Mouse (Mus musculus) spleen, postnatal 14 days (tissue): ENCODE results near the gene Cnn2.

Experiments used
- DNase-seq, 2 experiments: peaks; one replicate each; pipeline ENCODE4 v3.0.0; 2021 to 2022; ENCODE audit warnings: low spot score in 2 of 2

Cnn2 gene

DNA sequence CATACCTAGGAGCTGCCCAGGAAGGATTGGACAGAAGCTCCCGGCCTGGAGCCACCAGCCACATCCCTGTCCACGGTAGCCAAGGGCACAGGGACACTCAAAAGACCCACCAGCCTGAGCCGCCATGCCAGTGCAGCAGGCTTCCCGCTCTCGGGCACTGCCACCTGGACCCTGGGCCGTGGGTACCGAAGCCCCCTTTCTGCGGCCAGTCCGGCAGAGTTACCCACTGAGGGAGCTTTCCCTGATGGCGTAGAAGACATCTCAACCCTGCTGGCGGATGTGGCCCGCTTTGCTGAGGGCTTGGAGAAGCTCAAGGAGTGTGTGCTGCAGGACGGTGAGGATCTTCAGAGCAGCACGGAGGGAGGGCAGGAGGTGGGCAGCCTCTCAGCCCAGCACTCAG is 29.4 kb downstream of the Cnn2 start:
- no peak for DNase-seq

DNA sequence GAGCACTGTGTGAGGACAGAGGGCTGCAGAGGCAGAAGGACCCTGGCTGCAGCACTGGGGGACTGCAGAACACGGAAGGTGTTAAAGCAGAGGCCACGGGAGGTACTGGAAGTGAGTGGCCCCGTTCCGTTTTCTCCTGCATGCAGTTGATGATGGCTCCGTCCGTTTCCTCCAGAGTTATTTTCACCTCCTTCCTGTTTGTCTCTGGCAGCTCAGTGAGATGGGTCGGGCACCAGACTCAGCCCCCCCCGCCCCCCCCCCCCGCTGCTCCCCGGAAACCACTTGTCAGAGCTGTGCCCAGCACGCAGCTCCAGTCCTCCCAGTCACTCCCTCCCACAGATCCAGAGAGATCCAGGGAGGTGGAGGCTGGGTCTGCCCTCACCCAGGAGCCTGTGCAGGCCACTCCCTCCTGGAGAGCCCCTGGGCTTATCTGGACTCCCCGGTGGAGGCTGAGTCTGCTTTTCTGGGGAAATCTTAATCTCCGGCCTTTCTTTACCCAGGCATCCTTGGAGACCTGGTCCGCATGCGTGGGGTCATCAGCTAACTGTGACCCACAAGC is 30.4 kb downstream of the Cnn2 start:
- DNase-seq, result no peak

DNA sequence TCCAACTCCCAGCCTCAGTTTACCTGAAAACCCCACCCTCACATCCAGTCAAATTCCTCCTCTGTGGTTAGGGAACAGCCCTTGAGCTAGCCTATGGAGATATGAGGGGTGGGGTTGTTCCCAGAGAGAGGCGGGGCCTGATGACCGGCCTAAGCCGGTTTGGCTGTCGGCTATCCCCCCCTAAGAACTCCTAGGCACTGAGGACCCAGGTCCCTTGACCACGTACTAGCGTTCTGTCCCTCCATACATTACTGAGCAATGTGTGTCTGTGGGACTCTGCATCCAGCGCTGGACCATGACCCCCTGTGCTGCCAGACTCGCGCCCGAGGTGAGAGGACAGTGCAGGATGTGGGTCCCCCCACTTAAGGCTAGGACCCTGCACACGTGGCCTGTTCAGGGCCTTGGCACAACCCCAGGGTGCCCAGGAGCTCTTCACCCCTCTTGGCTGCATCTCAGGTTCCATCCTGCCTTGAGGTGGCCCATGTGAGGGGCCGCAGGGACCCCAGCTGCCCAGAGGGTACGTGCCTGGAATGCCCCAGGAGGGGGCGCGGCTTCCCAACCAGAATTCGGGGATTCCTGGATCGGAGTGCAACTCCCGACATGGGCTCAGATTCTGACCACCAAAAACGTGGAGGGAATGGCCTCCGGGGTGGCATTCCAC is 31.2 kb downstream of the Cnn2 start:
- DNase-seq, result no peak

DNA sequence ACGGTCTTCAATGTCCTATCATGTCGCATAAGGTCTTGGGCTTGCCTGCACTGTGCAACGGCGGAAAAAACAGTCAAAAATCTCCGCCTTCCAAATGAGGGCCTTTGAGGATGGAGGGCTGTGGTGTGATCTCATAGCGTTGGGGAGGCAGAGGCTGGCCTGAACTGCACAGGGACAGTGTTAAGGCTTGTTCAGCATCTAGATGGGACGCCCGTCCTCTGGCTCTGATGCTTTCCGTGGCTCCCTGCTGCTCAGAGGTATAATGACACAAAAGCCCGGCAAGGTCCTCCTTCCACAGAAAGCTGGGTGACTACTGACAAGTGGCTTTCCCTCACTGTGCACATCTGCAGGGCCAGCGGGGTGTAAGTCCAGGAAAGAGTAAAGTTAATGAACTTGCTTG is 31.8 kb downstream of the Cnn2 start:
- DNase-seq, result no peak

DNA sequence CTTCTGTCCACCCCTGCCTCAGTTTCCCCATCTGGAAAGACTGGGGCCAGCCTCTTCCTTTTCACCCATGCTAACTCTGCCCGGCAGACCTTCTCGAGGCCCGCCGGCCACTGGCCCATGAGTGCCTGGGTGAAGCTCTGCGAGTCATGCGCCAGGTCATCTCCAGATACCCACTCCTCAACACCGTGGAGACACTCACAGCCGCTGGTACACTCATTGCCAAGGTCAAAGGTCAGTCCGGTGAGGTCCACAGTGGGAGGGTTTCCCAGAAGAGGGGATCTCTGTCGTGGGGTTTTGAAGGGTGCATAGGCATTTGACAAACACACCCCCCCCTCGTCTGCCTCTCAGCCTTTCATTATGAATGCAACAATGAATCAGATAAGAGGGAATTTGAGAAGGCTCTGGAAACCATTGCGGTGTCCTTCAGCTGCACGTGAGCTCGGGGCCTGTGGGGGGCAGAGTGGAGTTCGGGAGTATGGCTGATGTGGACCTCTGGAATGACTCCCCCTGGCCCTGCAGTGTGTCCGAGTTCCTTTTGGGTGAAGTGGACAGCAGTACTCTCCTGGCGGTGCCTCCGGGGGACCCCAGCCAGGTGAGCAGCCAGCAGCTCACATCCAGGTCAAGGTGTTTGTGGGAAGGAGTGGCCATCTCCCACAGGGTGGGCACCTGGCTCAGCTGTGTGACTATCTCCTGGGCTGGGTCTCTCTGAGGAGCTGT is 32.4 kb downstream of the Cnn2 start:
- DNase-seq, result no peak

DNA sequence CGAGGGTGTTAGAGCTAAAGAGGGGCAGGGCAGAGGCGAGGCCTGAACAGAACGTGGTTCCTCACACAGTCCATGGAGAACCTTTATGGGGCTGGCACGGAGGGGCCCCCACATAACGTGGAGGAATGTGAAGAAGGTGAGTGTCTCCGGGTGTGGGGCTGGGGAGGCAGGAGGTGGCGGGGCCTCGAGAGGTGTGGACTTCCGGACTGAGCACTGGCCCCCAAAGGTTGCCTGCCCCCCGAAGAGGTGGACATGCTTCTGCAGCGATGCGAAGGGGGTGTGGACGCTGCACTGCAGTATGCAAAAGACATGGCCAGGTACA is 32.9 kb downstream of the Cnn2 start:
- no peak for DNase-seq

DNA sequence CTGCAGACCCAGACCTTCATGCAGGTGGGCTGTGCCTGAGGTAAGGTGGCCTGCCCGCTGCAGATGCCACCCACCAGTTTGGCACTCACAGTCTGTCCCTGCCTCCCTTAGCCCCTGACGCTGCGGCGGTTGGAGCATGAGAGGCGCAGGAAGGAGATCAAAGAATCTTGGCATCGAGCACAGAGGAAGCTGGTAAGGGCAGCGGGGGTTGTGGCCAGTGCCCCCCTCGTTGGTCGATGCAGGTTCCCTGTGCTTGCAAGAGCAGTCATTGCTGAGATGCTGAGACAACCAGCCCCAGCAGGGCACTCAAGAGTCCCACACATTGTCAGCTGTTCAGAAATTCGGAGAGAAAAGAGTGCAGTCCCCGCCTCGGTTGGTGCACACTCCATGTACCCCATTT is 33.8 kb downstream of the Cnn2 start:
- no peak for DNase-seq

DNA sequence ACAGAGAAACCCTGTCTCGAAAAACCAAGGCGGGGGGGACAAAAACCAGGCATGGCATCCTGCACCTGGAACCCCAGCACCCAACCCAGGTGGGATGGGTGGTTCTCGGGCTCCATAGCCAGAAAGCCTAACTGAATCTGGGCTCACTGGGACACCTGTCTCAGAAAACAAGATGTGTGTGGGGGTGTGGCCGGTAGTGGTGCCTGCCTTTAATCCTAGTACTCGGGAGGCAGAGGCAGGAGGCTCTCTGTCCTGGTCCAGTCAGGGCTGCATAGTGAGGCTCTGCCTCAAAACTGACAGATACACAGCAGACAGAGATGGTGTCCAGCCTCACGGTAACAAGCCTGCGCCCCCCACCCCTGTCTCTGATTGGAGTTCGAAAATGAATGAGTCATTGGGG is 34.4 kb downstream of the Cnn2 start:
- no peak for DNase-seq

DNA sequence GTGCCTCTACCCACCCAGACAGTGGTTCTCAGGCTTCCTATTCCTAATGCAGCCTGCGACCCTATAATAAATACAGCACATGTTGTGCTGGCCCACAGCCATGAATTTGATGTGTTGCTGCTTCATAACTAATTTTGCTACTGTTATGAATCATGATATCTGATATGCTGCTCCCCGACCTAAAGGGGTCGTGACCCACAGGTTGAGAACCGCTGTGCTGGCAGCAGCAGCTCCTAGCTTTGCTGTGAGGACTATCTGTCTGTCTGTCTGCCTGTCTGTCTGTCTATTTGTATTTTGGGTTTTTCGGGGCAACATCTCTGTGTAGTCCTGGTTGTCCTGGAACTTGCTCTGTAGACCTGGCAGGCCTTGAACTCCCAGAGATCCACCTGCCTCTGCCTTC is 35.4 kb downstream of the Cnn2 start:
- DNase-seq, result no peak

DNA sequence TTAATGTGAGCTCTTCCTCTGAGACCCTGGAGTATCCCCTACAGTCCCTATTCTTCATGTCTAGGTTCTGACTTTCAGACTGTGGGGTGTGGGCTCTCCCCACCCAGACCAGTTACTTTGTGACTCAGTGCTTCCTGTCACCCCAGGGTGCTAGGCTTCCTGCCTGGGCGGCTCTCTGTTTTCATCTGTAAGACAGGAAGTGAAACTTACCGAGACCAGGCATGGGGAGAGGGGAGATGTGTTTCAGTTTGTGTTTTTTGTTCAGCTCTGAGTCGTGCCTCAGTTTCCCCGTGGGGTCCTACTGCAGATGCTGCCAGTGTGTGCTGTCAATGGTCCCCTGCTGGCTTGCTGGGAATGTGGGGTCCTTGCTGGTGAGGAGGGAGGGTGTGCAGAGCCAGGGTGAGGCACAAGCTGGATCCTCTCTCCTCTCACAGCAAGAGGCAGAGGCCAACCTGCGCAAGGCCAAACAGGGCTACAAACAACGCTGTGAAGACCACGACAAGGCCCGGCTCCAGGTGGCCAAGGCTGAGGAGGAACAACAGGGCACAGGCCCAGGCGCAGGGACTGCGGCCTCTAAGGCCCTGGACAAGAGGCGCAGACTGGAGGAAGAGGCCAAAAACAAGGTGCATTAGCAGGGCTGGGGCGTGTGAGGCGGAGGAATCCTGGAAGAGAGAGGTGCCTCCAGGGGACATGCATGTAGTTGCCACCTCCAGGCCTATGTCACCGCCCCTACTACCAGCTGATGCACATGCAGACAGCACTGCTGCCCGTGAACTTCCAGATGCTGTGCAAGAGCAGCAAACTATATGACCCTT is 36.1 kb downstream of the Cnn2 start:
- DNase-seq, result peak in 1 of 2 experiments; percentile 47

DNA sequence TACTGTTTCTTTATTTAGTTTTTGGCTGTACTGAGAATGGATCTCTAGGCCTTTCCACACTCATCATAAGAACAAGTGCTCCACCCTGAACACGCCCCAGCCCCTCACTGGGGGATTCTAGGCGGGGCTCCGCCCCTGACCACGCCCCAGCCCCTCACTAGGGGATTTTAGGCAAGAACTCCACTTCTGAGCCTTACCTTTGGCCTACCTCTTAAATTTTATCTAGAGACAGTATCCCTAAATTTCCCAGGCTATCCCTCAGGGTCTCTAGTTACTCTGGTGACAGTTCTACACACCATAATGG is 36.6 kb downstream of the Cnn2 start:
- no peak for DNase-seq

DNA sequence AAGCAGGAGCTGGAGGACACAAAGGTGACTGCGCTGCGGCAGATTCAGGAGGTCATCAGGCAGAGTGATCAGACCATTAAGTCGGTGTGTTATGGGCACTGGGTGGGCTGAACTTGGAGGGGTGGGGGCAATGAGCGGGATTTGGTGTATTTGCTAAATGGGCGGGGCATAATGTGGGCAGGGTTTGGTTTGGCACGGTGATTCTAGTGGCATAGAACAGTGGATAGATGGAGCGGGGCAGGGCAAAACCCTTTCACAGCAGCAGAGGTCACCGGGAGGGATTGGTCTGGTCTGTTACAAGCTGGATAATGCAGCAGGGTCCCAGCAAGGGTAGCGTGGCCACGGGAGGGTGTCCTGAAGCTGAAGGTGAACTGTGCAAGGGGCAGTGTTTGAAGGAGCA is 37.1 kb downstream of the Cnn2 start:
- no peak for DNase-seq

DNA sequence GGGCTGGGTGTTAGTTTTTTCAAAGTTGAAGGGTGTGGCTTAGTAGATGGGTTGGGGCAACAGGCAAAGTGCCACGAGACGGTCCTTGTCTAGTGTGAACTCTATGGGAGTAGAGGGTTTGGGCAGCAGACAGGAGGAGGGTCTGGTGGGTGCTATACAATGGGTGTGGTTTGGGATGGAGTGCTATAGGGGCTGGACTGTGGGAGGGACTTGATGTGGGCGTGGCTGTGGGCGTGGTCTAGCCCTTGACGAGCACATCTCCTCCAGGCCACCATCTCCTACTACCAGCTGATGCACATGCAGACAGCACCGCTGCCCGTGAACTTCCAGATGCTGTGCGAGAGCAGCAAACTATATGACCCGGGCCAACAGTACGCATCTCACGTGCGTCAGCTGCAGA is 37.5 kb downstream of the Cnn2 start:
- no peak for DNase-seq

DNA sequence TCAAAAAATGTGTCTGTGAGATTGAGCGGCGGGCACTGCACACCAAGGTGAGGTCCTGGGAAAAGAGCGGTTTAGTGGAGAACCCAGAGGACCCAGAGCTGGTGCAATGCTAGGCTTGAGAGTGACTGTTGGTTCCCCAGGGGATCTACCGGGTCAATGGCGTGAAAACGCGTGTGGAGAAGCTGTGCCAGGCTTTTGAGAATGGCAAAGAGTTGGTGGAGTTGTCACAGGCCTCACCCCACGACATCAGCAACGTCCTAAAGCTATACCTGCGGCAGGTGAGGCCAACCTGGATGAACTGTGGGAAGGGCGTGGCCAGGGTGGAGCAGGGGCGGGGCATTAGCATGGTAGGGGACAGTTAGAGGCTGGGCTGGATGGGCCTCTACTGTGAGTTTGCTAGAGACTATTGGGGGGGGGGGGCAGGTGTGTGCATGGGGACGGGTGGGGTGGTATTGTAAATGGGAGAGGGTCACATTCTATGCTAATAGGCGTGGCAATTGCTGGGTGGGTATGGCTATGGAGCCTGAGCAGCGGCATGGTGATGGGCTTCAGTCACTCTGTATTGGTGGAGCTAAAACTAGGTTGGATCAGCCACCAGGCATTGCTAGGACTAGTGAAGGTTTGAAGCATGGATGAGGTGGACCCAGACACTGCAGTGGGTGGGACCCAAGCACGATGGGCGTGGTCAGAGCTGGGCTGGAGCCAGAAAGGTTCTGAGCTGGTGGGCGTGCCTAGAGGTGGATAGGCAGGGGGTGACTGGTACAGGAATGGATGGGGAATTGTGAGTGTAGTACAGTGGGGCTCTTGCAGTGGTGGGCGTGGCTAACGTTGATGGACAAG is 39.5 kb downstream of the Cnn2 start:
- DNase-seq, result no peak

DNA sequence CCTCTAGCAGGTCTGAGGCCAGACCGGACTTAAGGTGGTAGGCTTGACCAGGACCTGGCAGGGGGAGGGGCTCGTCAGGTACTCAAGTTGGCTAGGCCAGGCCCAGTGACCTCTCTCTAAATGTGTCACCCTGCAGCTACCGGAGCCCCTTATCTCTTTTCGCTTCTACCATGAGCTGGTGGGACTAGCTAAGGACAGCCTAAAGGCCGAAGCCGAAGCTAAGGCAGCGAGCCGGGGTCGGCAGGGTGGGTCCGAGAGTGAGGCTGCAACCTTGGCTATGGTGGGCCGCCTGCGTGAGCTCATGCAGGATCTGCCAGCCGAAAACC is 40.1 kb downstream of the Cnn2 start:
- no peak for DNase-seq

DNA sequence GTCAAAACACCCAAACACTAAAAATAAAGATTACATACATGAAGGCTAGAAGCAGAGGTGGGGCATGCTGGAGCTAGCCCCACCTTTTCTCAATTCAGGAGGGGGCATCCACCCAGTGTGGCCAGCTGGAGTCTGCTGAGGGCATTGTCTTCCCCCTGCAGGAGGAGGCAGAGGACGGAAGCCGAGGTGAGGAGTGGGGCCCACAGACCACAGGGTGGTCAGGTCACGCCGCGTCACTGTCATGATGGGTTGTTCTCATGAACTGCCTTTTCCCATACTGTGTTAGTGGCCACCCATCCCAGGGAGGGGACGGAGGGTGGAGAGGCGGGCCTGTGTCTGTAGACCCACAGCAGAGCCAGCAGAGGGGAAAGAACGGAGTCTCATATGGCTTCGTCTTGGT is 41.8 kb downstream of the Cnn2 start:
- DNase-seq, result no peak

DNA sequence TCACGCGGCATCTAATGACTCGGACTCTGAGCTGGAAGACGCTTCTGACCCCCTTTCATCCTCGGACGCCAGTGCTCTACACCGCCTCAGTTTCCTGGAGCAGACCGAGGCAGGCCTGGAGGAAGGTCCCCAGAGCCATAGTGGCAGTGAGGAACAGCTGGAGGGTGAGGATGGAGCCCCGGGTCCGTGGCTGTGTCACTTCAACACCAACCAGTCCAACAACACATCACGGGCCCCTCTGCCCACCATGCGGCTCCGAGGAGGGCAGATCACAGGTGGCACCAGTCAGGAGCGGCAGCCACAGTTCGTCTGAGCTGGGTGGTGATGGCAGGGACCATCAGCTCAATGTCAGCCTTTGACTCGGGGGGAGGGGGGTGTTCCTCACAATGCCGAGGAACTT is 42.4 kb downstream of the Cnn2 start:
- DNase-seq, result no peak

DNA sequence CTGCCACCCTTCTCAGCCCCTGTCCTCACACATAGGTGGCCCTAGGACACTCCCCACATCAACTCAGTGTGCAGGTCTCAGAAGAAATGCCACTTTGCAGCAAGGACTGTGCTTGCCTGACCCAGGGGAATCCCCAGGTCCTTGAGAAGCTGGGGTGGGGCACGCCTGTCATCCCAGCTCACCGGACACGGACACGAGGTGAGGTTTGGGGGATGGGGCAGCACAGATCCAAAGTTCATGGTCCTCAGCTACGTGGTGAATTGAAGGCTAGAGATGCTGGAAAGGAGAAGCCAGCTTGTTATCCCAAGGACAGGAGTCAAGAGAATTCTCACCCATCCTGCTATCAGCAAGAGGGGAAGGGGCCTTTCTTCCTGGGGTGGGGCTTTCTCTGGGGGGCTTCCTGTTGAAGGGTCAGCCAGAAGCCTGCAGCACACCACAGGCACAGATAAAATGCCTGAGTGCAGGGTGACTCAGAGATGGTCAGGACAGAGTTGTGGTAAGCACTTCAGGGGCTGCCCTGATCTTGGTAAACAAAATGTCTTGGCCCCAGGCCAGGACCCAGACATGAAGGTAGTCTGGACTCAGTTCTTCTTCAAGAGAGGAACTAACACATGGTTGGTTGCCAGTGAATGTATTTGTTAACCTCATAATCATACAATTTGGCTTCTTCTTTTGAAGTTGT is 44.6 kb downstream of the Cnn2 start:
- DNase-seq, result peak in 1 of 2 experiments; percentile 68

DNA sequence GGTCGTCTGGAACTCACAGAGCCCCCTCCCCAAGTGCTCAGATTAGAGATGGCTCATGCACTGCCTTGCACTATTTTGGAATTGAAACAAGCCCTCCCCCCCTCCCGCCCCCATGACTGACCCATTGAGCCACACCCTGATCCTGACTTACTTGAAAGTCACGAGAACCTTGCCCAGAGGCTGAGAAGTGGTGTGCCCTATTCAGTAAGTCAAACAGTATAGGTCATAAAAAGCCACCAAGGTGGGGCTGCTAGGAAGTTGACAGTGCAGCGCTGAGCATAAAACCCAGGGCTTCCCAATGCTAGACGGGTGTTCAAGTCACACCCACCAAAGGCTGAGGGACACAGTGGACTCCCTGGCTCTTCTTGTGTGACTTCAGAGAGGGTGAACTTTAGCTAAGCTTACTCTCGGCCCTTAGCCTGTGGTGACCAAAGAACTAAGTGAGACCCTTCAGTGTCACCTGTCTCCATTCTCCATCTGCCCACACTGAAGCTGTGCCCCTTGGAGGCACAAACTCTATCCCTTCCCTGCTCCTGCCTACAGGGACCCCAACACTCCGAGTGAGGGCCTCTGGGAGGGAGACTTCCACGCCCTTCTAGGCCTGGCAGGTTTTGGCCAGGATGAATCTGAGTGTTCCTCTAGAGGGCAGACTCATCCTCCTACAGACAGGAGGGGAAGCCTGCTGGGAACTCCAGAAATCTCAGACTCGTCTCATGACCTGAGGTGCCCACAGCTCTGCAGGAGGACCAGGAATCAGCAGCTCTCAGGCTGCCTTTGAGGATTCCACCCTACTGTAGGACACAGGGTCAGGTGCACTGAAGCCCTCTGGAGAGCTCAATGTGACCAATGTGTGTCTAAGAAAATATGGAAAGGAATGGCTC is 45.4 kb downstream of the Cnn2 start:
- no peak for DNase-seq

DNA sequence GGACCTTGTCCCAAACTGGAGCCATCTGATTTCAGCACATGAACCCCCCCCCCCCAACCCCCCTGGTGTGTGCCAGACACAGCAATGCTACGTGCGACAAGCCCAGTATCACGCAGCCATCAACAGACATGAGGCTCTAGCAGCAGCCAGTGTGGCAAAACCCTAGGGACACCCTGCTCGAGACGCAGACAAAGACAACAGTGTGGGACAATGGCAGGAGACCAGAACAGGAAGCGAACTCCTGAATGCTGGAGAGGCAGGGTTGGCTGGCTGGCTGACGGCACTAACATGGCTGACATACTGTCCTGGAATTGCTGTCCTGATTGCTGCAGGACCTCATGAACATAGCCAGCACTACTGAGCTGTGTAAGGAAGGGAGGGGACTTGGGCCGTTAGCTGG is 46.8 kb downstream of the Cnn2 start:
- no peak for DNase-seq

DNA sequence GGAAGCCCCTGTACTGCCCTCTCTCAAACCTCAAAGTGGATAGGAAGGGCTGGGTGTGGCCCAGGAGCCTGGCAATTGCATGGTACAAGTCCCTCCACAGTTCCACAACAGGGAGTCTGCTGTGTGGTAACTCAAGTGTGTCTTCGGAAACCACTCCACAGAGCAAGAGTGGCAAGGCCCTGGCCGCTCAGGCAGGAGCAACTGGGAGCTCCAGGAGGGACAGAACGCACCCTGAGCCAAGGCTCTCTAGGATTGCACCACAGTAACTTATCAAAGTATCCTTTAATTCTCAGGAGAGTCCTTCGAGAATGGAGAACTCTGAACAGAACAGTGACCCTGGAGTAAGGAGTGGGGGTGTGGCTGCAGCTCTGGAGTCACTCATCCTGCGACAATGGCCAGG is 47.3 kb downstream of the Cnn2 start:
- no peak for DNase-seq
